In genomic region chr1:178351643-178352042, GRCm38 (mm10) we compare ENCODE assay signal across 12 mouse cellular contexts. TPM values are rescaled to one million over a fixed set of nuclear protein-coding genes. Genes with fewer than 3 reads are reported as not detected.
DNase-seq lines count a peak whose midpoint lies in the region; ATAC-seq and TF ChIP-seq lines count a peak whose summit lies in the region.
"Had no signal": no experiment of that assay in that cellular context is flagged by ENCODE, and none has a peak within 500 bp of the region (broad histone marks: within the 10 kb centered on the region; RNA-seq: fewer than 3 reads in every experiment).

No protein-coding gene starts in this region.

- H3K4me2 ChIP-seq in forebrain, postnatal 0 days (ENCODE audit: low read depth) = no peak overlapping the region
- H3K4me2 ChIP-seq in liver, embryonic 14.5 days (ENCODE audit: low read depth) = no peak overlapping the region
- H3K4me2 ChIP-seq in forebrain, embryonic 12.5 days = no peak overlapping the region
- H3K4me2 ChIP-seq: embryonic facial prominence, embryonic 13.5 days had no signal

- ATAC-seq in forebrain, postnatal 0 days = no peak
- no peak for ATAC-seq in liver, embryonic 14.5 days (ENCODE audit: insufficient read depth)
- no peak for ATAC-seq in forebrain, embryonic 12.5 days (ENCODE audit: low FRiP score)

- H3K9me3 ChIP-seq in forebrain, postnatal 0 days (ENCODE audit: low read length) = no peaks in the 10 kb centered on the region
- no peaks in the 10 kb centered on the region for H3K9me3 ChIP-seq in forebrain, embryonic 10.5 days
- H3K9me3 ChIP-seq in liver, embryonic 14.5 days (ENCODE audit: control insufficient read depth, low read length) = no peaks in the 10 kb centered on the region
- no peaks in the 10 kb centered on the region for H3K9me3 ChIP-seq in forebrain, embryonic 12.5 days
- H3K9me3 ChIP-seq: embryonic facial prominence, embryonic 13.5 days had no signal

- no peak for DNase-seq in forebrain, postnatal 0 days
- DNase-seq in forebrain, embryonic 10.5 days (ENCODE audit: extremely low spot score, low spot score) = no peak
- DNase-seq in liver, embryonic 14.5 days (ENCODE audit: low read depth in 3 of 3, low spot score in 3 of 3) = no peak
- DNase-seq in liver (no peak), ES-CJ7 (ENCODE audit: low read depth, low spot score) (peak; percentile 83)
- peak; percentile 29 for DNase-seq in induced T-regulatory cell, adult 2 months (ENCODE audit: low read depth)
- DNase-seq in urinary bladder, adult 18-20 months (ENCODE audit: low spot score in 2 of 2) = no peak
- DNase-seq: cerebellum, adult 8-10 months; kidney, adult 8-10 months; lung, postnatal 14 days had no signal

- TF ChIP-seq EP300 in liver, embryonic 14.5 days (IDR thresholded peaks at IDR 0.05; ENCODE audit: low read depth) = no peak

- H3K27ac ChIP-seq in forebrain, postnatal 0 days (ENCODE audit: low read depth, low read length) = no peak overlapping the region
- no peak overlapping the region for H3K27ac ChIP-seq in forebrain, embryonic 10.5 days
- no peak overlapping the region for H3K27ac ChIP-seq in liver, embryonic 14.5 days
- H3K27ac ChIP-seq in forebrain, embryonic 12.5 days = no peak overlapping the region
- H3K27ac ChIP-seq: embryonic facial prominence, embryonic 13.5 days had no signal

- peak; percentile 45 for TF ChIP-seq CTCF in forebrain, postnatal 0 days (IDR thresholded peaks at IDR 0.05; ENCODE audit: low read depth)
- peak; percentile 36 for TF ChIP-seq CTCF in liver, embryonic 14.5 days (IDR thresholded peaks at IDR 0.05; ENCODE audit: low read depth)

- no peaks in the 10 kb centered on the region for H3K4me1 ChIP-seq in forebrain, postnatal 0 days (ENCODE audit: insufficient read depth)
- H3K4me1 ChIP-seq in forebrain, embryonic 10.5 days = no peaks in the 10 kb centered on the region
- no peaks in the 10 kb centered on the region for H3K4me1 ChIP-seq in liver, embryonic 14.5 days (replicated peaks; ENCODE audit: control insufficient read depth in 2 of 2, insufficient read depth in 2 of 2, low read length in 1 of 2)
- H3K4me1 ChIP-seq in forebrain, embryonic 12.5 days = no peaks in the 10 kb centered on the region
- H3K4me1 ChIP-seq: embryonic facial prominence, embryonic 13.5 days had no signal

- H3K4me3 ChIP-seq in forebrain, postnatal 0 days (ENCODE audit: low read depth, low read length) = no peak overlapping the region
- no peak overlapping the region for H3K4me3 ChIP-seq in forebrain, embryonic 10.5 days
- H3K4me3 ChIP-seq in liver, embryonic 14.5 days (ENCODE audit: insufficient read depth in 1 of 2, low read depth in 2 of 2, low read length in 2 of 2) = no peak overlapping the region
- H3K4me3 ChIP-seq in forebrain, embryonic 12.5 days (replicated peaks) = no peak overlapping the region
- H3K4me3 ChIP-seq: embryonic facial prominence, embryonic 13.5 days had no signal

- H3K36me3 ChIP-seq in forebrain, postnatal 0 days (ENCODE audit: insufficient read depth) = no peaks in the 10 kb centered on the region
- no peaks in the 10 kb centered on the region for H3K36me3 ChIP-seq in forebrain, embryonic 10.5 days (replicated peaks)
- no peaks in the 10 kb centered on the region for H3K36me3 ChIP-seq in liver, embryonic 14.5 days (replicated peaks; ENCODE audit: control insufficient read depth, insufficient read depth, low read depth)
- H3K36me3 ChIP-seq in forebrain, embryonic 12.5 days (replicated peaks) = no peaks in the 10 kb centered on the region
- H3K36me3 ChIP-seq: embryonic facial prominence, embryonic 13.5 days had no signal

- no peak overlapping the region for H3K9ac ChIP-seq in forebrain, postnatal 0 days
- no peak overlapping the region for H3K9ac ChIP-seq in liver, embryonic 14.5 days (replicated peaks)
- H3K9ac ChIP-seq in forebrain, embryonic 12.5 days = no peak overlapping the region
- H3K9ac ChIP-seq: embryonic facial prominence, embryonic 13.5 days had no signal

- H3K27me3 ChIP-seq in forebrain, postnatal 0 days (ENCODE audit: insufficient read depth, low read length) = no peaks in the 10 kb centered on the region
- H3K27me3 ChIP-seq in forebrain, embryonic 10.5 days (ENCODE audit: poor library complexity, severe bottlenecking) = no peaks in the 10 kb centered on the region
- H3K27me3 ChIP-seq in liver, embryonic 14.5 days (ENCODE audit: control insufficient read depth, insufficient read depth, low read length) = no peaks in the 10 kb centered on the region
- H3K27me3 ChIP-seq in forebrain, embryonic 12.5 days = no peaks in the 10 kb centered on the region
- H3K27me3 ChIP-seq: embryonic facial prominence, embryonic 13.5 days had no signal

RNA-seq across cellular contexts. Expression of gene Hnrnpu, which starts 14.0 kb away (rescaled TPM):
- 245 and 299 TPM in 2 replicates for total RNA-seq in forebrain, postnatal 0 days (2014; rRNA removed)
- 187 and 229 TPM in 2 replicates for polyA plus RNA-seq in forebrain, postnatal 0 days (2015; fragmentation: Nextera tagmentation; extraction: Ambion mirVana)
- 437 and 457 TPM in 2 replicates for polyA plus RNA-seq in forebrain, embryonic 10.5 days (2016; fragmentation: Nextera tagmentation; extraction: Ambion mirVana)
- 86.5 and 191 TPM in 2 replicates for polyA plus RNA-seq in liver, embryonic 14.5 days (2012; rRNA removed)
- polyA plus RNA-seq in liver, embryonic 14.5 days (2014; fragmentation: Nextera tagmentation; extraction: Ambion mirVana) = 165 and 201 TPM in 2 replicates
- 898 and 928 TPM in 2 replicates for polyA plus RNA-seq in forebrain, embryonic 12.5 days (2016; fragmentation: Nextera tagmentation; extraction: Ambion mirVana)

RNA-seq across cellular contexts. Expression of gene Cox20, which starts 32.7 kb away (rescaled TPM):
- total RNA-seq in forebrain, postnatal 0 days (2014; rRNA removed) = 46.3 and 54.9 TPM in 2 replicates
- polyA plus RNA-seq in forebrain, postnatal 0 days (2015; fragmentation: Nextera tagmentation; extraction: Ambion mirVana) = 111 and 144 TPM in 2 replicates
- 77.3 and 84.2 TPM in 2 replicates for polyA plus RNA-seq in forebrain, embryonic 10.5 days (2016; fragmentation: Nextera tagmentation; extraction: Ambion mirVana)
- 42.4 and 42.9 TPM in 2 replicates for polyA plus RNA-seq in liver, embryonic 14.5 days (2012; rRNA removed)
- 97.3 and 107 TPM in 2 replicates for polyA plus RNA-seq in liver, embryonic 14.5 days (2014; fragmentation: Nextera tagmentation; extraction: Ambion mirVana)
- 154 and 160 TPM in 2 replicates for polyA plus RNA-seq in forebrain, embryonic 12.5 days (2016; fragmentation: Nextera tagmentation; extraction: Ambion mirVana)

RNA-seq across cellular contexts. Expression of gene Efcab2, which starts 54.2 kb away (rescaled TPM):
- total RNA-seq in forebrain, postnatal 0 days (2014; rRNA removed) = 4.3 and 7.0 TPM in 2 replicates
- 4.5 and 8.6 TPM in 2 replicates for polyA plus RNA-seq in forebrain, postnatal 0 days (2015; fragmentation: Nextera tagmentation; extraction: Ambion mirVana)
- 6.7 and 9.4 TPM in 2 replicates for polyA plus RNA-seq in forebrain, embryonic 10.5 days (2016; fragmentation: Nextera tagmentation; extraction: Ambion mirVana)
- polyA plus RNA-seq in liver, embryonic 14.5 days (2012; rRNA removed) = 0.19 and 0.64 TPM in 2 replicates
- 3.5 and 4.3 TPM in 2 replicates for polyA plus RNA-seq in liver, embryonic 14.5 days (2014; fragmentation: Nextera tagmentation; extraction: Ambion mirVana)
- polyA plus RNA-seq in forebrain, embryonic 12.5 days (2016; fragmentation: Nextera tagmentation; extraction: Ambion mirVana) = 9.6 and 11.1 TPM in 2 replicates

Comparison
In these comparisons a context has a peak if more than half of its experiments do, and no peak if none do; other contexts are left out.
1. DNase-seq: peak in ES-CJ7 (single experiment) and induced T-regulatory cell, adult 2 months (single experiment); none in forebrain, postnatal 0 days (single experiment), forebrain, embryonic 10.5 days (single experiment), liver, embryonic 14.5 days (0 of 3), liver (single experiment) and urinary bladder, adult 18-20 months (0 of 2).